Mouse (Mus musculus) CH12.LX (cell line): Measurements from ENCODE around the gene Mrtfb.

ENCODE experiments used
- CTCF ChIP-seq, 2 experiments: IDR thresholded peaks in 1 of 2; conservative IDR thresholded peaks in 1 of 2; 2 replicates each; pipeline ENCODE4 v1.5.1; 2011 to 2012; ENCODE audit warnings: low read depth in 2 of 2, low read length in 2 of 2, improper control_type of control experiment in 1 of 2, inconsistent platforms in 1 of 2, mild to moderate bottlenecking in 1 of 2, moderate library complexity in 1 of 2
- E2F4 ChIP-seq: IDR thresholded peaks from 2 replicates; pipeline ENCODE4 v1.6.1; 2011; ENCODE audit warnings: low read depth, low read length, improper control_type of control experiment; ENCODE audit not compliant: insufficient replicate concordance
- EP300 ChIP-seq: IDR thresholded peaks from 2 replicates; pipeline ENCODE4 v1.6.1; 2011; ENCODE audit warnings: low read length, improper control_type of control experiment
- JUN ChIP-seq: IDR thresholded peaks from 2 replicates; pipeline ENCODE4 v1.6.1; 2011; ENCODE audit warnings: low read depth, mild to moderate bottlenecking, low read length, improper control_type of control experiment, moderate library complexity; ENCODE audit not compliant: insufficient read depth
- MAFK ChIP-seq: IDR thresholded peaks from 2 replicates; pipeline ENCODE4 v1.6.1; 2011; ENCODE audit warnings: low read length, improper control_type of control experiment; ENCODE audit not compliant: insufficient replicate concordance
- MAZ ChIP-seq: IDR thresholded peaks from 2 replicates; pipeline ENCODE4 v1.6.1; 2012; ENCODE audit warnings: low read depth, mild to moderate bottlenecking, inconsistent platforms, low read length, improper control_type of control experiment, moderate library complexity
- MYC ChIP-seq: IDR thresholded peaks from 2 replicates; pipeline ENCODE4 v1.6.1; 2011; ENCODE audit warnings: low read depth, mild to moderate bottlenecking, improper control_type of control experiment, low read length
- POLR2A ChIP-seq: IDR thresholded peaks from 2 replicates; pipeline ENCODE4 v1.6.1; 2011; ENCODE audit warnings: low read depth, mild to moderate bottlenecking, improper control_type of control experiment, low read length
- POLR2AphosphoS2 ChIP-seq: IDR thresholded peaks from 2 replicates; pipeline ENCODE4 v1.6.1; 2011; ENCODE audit warnings: low read depth, low read length, improper control_type of control experiment
- RCOR1 ChIP-seq: conservative IDR thresholded peaks from 2 replicates; pipeline ENCODE4 v1.6.1; 2012; ENCODE audit warnings: low read depth, mild to moderate bottlenecking, inconsistent platforms, low read length, improper control_type of control experiment
- TBP ChIP-seq: conservative IDR thresholded peaks from 2 replicates; pipeline ENCODE4 v1.6.1; 2011; ENCODE audit warnings: low read depth, low read length, improper control_type of control experiment
- TCF12 ChIP-seq: IDR thresholded peaks from 2 replicates; pipeline ENCODE4 v1.6.1; 2014; ENCODE audit warnings: low read depth, mild to moderate bottlenecking, inconsistent platforms, low read length, improper control_type of control experiment
- USF2 ChIP-seq: conservative IDR thresholded peaks from 2 replicates; pipeline ENCODE4 v1.6.1; 2011; ENCODE audit warnings: low read depth, low read length, improper control_type of control experiment
- ZMIZ1 ChIP-seq: IDR thresholded peaks from 2 replicates; pipeline ENCODE4 v1.6.1; 2012; ENCODE audit warnings: low read depth, mild to moderate bottlenecking, inconsistent platforms, low read length, improper control_type of control experiment

- TF ChIP-seq USF2 (no peak), EP300 (no peak), CTCF (conservative IDR thresholded peaks at IDR 0.05 in 1 of 2, IDR thresholded peaks at IDR 0.05 in 1 of 2; ENCODE audit: low read depth in 2 of 2, low read length in 2 of 2) (peak; percentile 38 to 70; a peak in 3 of 4 replicates), TBP (no peak), MYC (no peak), POLR2AphosphoS2 (no peak), E2F4 (no peak), RCOR1 (no peak), TCF12 (no peak), MAFK (no peak), ZMIZ1 (no peak), POLR2A (no peak), JUN (no peak), MAZ (no peak)
Observed at GRCm38 (mm10) chr16:13351268-13351667, 95.0 kb downstream of the Mrtfb start.
